Mouse (Mus musculus) gastrocnemius, adult 8-10 months (tissue): ENCODE data around the gene Wfdc2. TPM values are rescaled to one million over a fixed set of nuclear protein-coding genes. Genes with fewer than 3 reads are reported as not detected.
A peak's percentile ranks its signal among the peaks of the same experiment; 100 is the strongest.

Experiments
- DNase-seq, 2 experiments: peaks; one replicate each; pipeline ENCODE4 v3.0.0; 2022; ENCODE audit warnings: low spot score in 2 of 2
- total RNA-seq, 4 experiments: library from RNA; stranded (reverse); gene quantifications; 2 replicates each; pipeline ENCODE4 v1.2.4; 2022

The Wfdc2 gene
- total RNA-seq = not detected

GRCm38 (mm10) chr2:164562391-164563188 is at the start of gene Wfdc2:
Wfdc2 (plus strand) TSS chr2:164562413.
- DNase-seq = peak in 1 of 2 experiments; percentile 28

GRCm38 (mm10) chr2:164513389-164513788 is 48.8 kb upstream of the Wfdc2 start:
- no peak for DNase-seq

- no peak for DNase-seq
These were observed 47.3 kb upstream of the Wfdc2 start for GRCm38 (mm10) chr2:164514916-164515315.

GRCm38 (mm10) chr2:164515897-164516296 is 46.3 kb upstream of the Wfdc2 start:
- DNase-seq = no peak

GRCm38 (mm10) chr2:164516592-164516991 is 45.6 kb upstream of the Wfdc2 start:
- no peak for DNase-seq

GRCm38 (mm10) chr2:164517485-164518221 is 44.6 kb upstream of the Wfdc2 start:
- peak; percentile 27 to 35 for DNase-seq

- DNase-seq = no peak
These were observed 43.7 kb upstream of the Wfdc2 start for GRCm38 (mm10) chr2:164518266-164519170.

GRCm38 (mm10) chr2:164519171-164519526 is 43.1 kb upstream of the Wfdc2 start:
- no peak for DNase-seq

GRCm38 (mm10) chr2:164520782-164521181 is 41.4 kb upstream of the Wfdc2 start:
- DNase-seq = peak in 1 of 2 experiments; percentile 20

GRCm38 (mm10) chr2:164521841-164522240 is 40.4 kb upstream of the Wfdc2 start:
- DNase-seq = no peak

GRCm38 (mm10) chr2:164522280-164522679 is 39.9 kb upstream of the Wfdc2 start:
- DNase-seq = no peak

GRCm38 (mm10) chr2:164523301-164523773 is 38.9 kb upstream of the Wfdc2 start:
- DNase-seq = peak in 1 of 2 experiments; percentile 7

- DNase-seq = no peak
These were observed 33.7 kb upstream of the Wfdc2 start for GRCm38 (mm10) chr2:164528557-164528956.

GRCm38 (mm10) chr2:164531169-164531568 is 31.0 kb upstream of the Wfdc2 start:
- peak; percentile 26 to 33 for DNase-seq

- DNase-seq = no peak
These were observed 27.9 kb upstream of the Wfdc2 start for GRCm38 (mm10) chr2:164534315-164534714.

GRCm38 (mm10) chr2:164537003-164537402 is 25.2 kb upstream of the Wfdc2 start:
- DNase-seq = no peak

- no peak for DNase-seq
These were observed 21.4 kb upstream of the Wfdc2 start for GRCm38 (mm10) chr2:164540652-164541427.

- no peak for DNase-seq
These were observed 20.1 kb upstream of the Wfdc2 start for GRCm38 (mm10) chr2:164542132-164542531.

- DNase-seq = no peak
These were observed 19.6 kb upstream of the Wfdc2 start for GRCm38 (mm10) chr2:164542598-164542997.

GRCm38 (mm10) chr2:164543745-164544144 is 18.5 kb upstream of the Wfdc2 start:
- no peak for DNase-seq
